In genomic region chr11:70053898-70054570, GRCm38 (mm10) we compare ENCODE assay signal across 20 mouse cellular contexts. TPM values are rescaled to one million over a fixed set of nuclear protein-coding genes. Genes with fewer than 3 reads are reported as not detected.
A peak's percentile ranks its signal among the peaks of the same experiment; 100 is the strongest.
DNase-seq lines count a peak whose midpoint lies in the region; ATAC-seq and TF ChIP-seq lines count a peak whose summit lies in the region.
"Had no signal": no experiment of that assay in that cellular context is flagged by ENCODE, and none has a peak within 500 bp of the region (broad histone marks: within the 10 kb centered on the region; RNA-seq: fewer than 3 reads in every experiment).

Gene Asgr1, plus strand, starts transcription at chr11:70054085.

- TF ChIP-seq CTCF in liver, postnatal 0 days (IDR thresholded peaks at IDR 0.05; ENCODE audit: low read depth), result no peak

- peak; percentile 30; the same call in 1 of the 2 replicates for TF ChIP-seq EP300 in liver, postnatal 0 days (IDR thresholded peaks at IDR 0.05; ENCODE audit: low read depth)

- H3K9me3 ChIP-seq in neural tube, embryonic 11.5 days (ENCODE audit: control insufficient read depth, low read length), result no peaks in the 10 kb centered on the region
- no peaks in the 10 kb centered on the region for H3K9me3 ChIP-seq in neural tube, embryonic 15.5 days (replicated peaks)
- H3K9me3 ChIP-seq in limb, embryonic 12.5 days, result no peaks in the 10 kb centered on the region
- no peaks in the 10 kb centered on the region for H3K9me3 ChIP-seq in liver, postnatal 0 days (ENCODE audit: low read length)
- H3K9me3 ChIP-seq: heart, embryonic 12.5 days; hindbrain, embryonic 13.5 days had no signal

- ATAC-seq in neural tube, embryonic 11.5 days (ENCODE audit: insufficient read depth, low FRiP score, low TSS enrichment), result no peak
- no peak for ATAC-seq in neural tube, embryonic 15.5 days (ENCODE audit: low FRiP score)
- no peak for ATAC-seq in limb, embryonic 12.5 days (ENCODE audit: insufficient number of reproducible peaks, insufficient read depth, low FRiP score, low TSS enrichment, low read depth)
- ATAC-seq in liver, postnatal 0 days, result peak; percentile 93

- H3K4me2 ChIP-seq in neural tube, embryonic 11.5 days (ENCODE audit: low read depth), result no peak within 1 kb of the TSS
- H3K4me2 ChIP-seq in neural tube, embryonic 15.5 days, result no peak within 1 kb of the TSS
- no peak within 1 kb of the TSS for H3K4me2 ChIP-seq in limb, embryonic 12.5 days
- peak within 1 kb of the TSS; percentile 71 for H3K4me2 ChIP-seq in liver, postnatal 0 days (ENCODE audit: low read depth, low read length)
- H3K4me2 ChIP-seq: heart, embryonic 12.5 days had no signal

- 86% methylated on average over 10 of the region's 10 CpGs for WGBS in neural tube, embryonic 11.5 days
- 85% methylated on average over 10 of the region's 10 CpGs for WGBS in neural tube, embryonic 15.5 days
- 78% methylated on average over 10 of the region's 10 CpGs for WGBS in limb, embryonic 12.5 days
- 59% methylated on average over 10 of the region's 10 CpGs for WGBS in liver, postnatal 0 days (ENCODE audit: insufficient replicate concordance)

- 0 out of 2 replicates have a peak within 1 kb of the TSS, but pooled peaks have one; percentile 0 for H3K9ac ChIP-seq in neural tube, embryonic 11.5 days (ENCODE audit: low read length)
- no peak within 1 kb of the TSS for H3K9ac ChIP-seq in neural tube, embryonic 15.5 days (replicated peaks)
- no peak within 1 kb of the TSS for H3K9ac ChIP-seq in limb, embryonic 12.5 days (replicated peaks)
- peak within 1 kb of the TSS; percentile 54 for H3K9ac ChIP-seq in liver, postnatal 0 days (replicated peaks)
- H3K9ac ChIP-seq: heart, embryonic 12.5 days; hindbrain, embryonic 13.5 days; lung, embryonic 14.5 days had no signal

- H3K27me3 ChIP-seq in neural tube, embryonic 11.5 days (ENCODE audit: control insufficient read depth, insufficient read depth, low read length), result no peaks in the 10 kb centered on the region
- 0 out of 2 replicates have a peak, but pooled peaks cover 3% of the 10 kb centered on the region for H3K27me3 ChIP-seq in neural tube, embryonic 15.5 days (replicated peaks)
- H3K27me3 ChIP-seq in limb, embryonic 12.5 days, result 0 out of 2 replicates have a peak, but pooled peaks cover 7% of the 10 kb centered on the region
- no peaks in the 10 kb centered on the region for H3K27me3 ChIP-seq in liver, postnatal 0 days (ENCODE audit: insufficient read depth, low read length)

- H3K36me3 ChIP-seq in neural tube, embryonic 11.5 days (ENCODE audit: control insufficient read depth, insufficient read depth, low read length), result no peaks in the 10 kb centered on the region
- no peaks in the 10 kb centered on the region for H3K36me3 ChIP-seq in neural tube, embryonic 15.5 days
- H3K36me3 ChIP-seq in limb, embryonic 12.5 days, result no peaks in the 10 kb centered on the region
- peaks cover 6% of the 10 kb centered on the region for H3K36me3 ChIP-seq in liver, postnatal 0 days (replicated peaks; ENCODE audit: insufficient read depth, low read length)
- H3K36me3 ChIP-seq: heart, embryonic 12.5 days; hindbrain, embryonic 13.5 days had no signal

- no peak within 1 kb of the TSS for H3K27ac ChIP-seq in neural tube, embryonic 11.5 days (ENCODE audit: low read depth, low read length)
- H3K27ac ChIP-seq in neural tube, embryonic 15.5 days (replicated peaks), result no peak within 1 kb of the TSS
- 0 out of 2 replicates have a peak within 1 kb of the TSS, but pooled peaks have one; percentile 17 for H3K27ac ChIP-seq in limb, embryonic 12.5 days
- H3K27ac ChIP-seq in liver, postnatal 0 days (ENCODE audit: low read depth), result peak within 1 kb of the TSS; percentile 88
- H3K27ac ChIP-seq: gastrocnemius, adult 2 months; hindbrain, embryonic 13.5 days; left cerebral cortex, adult 2 months had no signal

- no peaks in the 10 kb centered on the region for H3K4me1 ChIP-seq in neural tube, embryonic 11.5 days (ENCODE audit: control insufficient read depth, insufficient read depth, low read length)
- peaks cover 5% of the 10 kb centered on the region for H3K4me1 ChIP-seq in neural tube, embryonic 15.5 days
- peaks cover 24% of the 10 kb centered on the region for H3K4me1 ChIP-seq in limb, embryonic 12.5 days (replicated peaks)
- no peaks in the 10 kb centered on the region for H3K4me1 ChIP-seq in liver, postnatal 0 days (ENCODE audit: insufficient read depth)
- H3K4me1 ChIP-seq: heart, embryonic 12.5 days; hindbrain, embryonic 13.5 days had no signal

- DNase-seq in kidney, adult 18-20 months, result peak; percentile 20
- no peak for DNase-seq in kidney, postnatal 14 days
- DNase-seq in neural tube, embryonic 11.5 days (ENCODE audit: low spot score), result no peak
- peak; percentile 66 for DNase-seq in liver, postnatal 0 days
- DNase-seq in heart, adult 11 months, result no peak
- DNase-seq: adrenal gland, adult 8-10 months; cerebellum, adult 11-12 months; cerebellum, postnatal 36 days; gastrocnemius, adult 2 months; layer of hippocampus, adult 9-11 months; left cerebral cortex, postnatal 4 days; lung, embryonic 14.5 days; lung, postnatal 36 days; thymus, adult 2 months had no signal

- no peak within 1 kb of the TSS for H3K4me3 ChIP-seq in neural tube, embryonic 11.5 days (ENCODE audit: low read depth, low read length)
- H3K4me3 ChIP-seq in neural tube, embryonic 15.5 days (replicated peaks), result no peak within 1 kb of the TSS
- no peak within 1 kb of the TSS for H3K4me3 ChIP-seq in limb, embryonic 12.5 days (replicated peaks)
- H3K4me3 ChIP-seq in liver, postnatal 0 days (ENCODE audit: low read depth, low read length), result peak within 1 kb of the TSS; percentile 38
- H3K4me3 ChIP-seq: gastrocnemius, adult 2 months; heart, embryonic 12.5 days; hindbrain, embryonic 13.5 days; left cerebral cortex, adult 2 months had no signal

RNA-seq across cellular contexts. Expression of gene Asgr1, which starts in this region (rescaled TPM):
- polyA plus RNA-seq in neural tube, embryonic 11.5 days (2014; fragmentation: Nextera tagmentation; extraction: Ambion mirVana), result 0.41 TPM in 1 of 2 replicates, not detected in the other
- 1.7 and 2.1 TPM in 2 replicates for polyA plus RNA-seq in neural tube, embryonic 15.5 days (2015; fragmentation: Nextera tagmentation; extraction: Ambion mirVana)
- polyA plus RNA-seq in limb, embryonic 12.5 days (2016; fragmentation: Nextera tagmentation; extraction: Ambion mirVana), result 1.5 and 2.3 TPM in 2 replicates
- polyA plus RNA-seq in liver, postnatal 0 days (2015; fragmentation: Nextera tagmentation; extraction: Ambion mirVana), result 458 and 462 TPM in 2 replicates
- polyA plus RNA-seq: lung, embryonic 14.5 days; neural tube, embryonic 14.5 days; thymus, adult 2 months had no signal

Comparison
In these comparisons a context has a peak if more than half of its experiments do, and no peak if none do; other contexts are left out.
1. RNA of gene Asgr1 (polyA plus RNA-seq): 458 to 462 TPM in liver, postnatal 0 days; 1.5 to 2.3 TPM in limb, embryonic 12.5 days, 1.7 to 2.1 TPM in neural tube, embryonic 15.5 days and 0.41 TPM in neural tube, embryonic 11.5 days; every median in the first group is over 100 times any median in the second.
2. DNase-seq: peak in kidney, adult 18-20 months (single experiment) and liver, postnatal 0 days (single experiment); none in kidney, postnatal 14 days (single experiment), neural tube, embryonic 11.5 days (single experiment) and heart, adult 11 months (single experiment).
3. H3K9ac ChIP-seq: peak in neural tube, embryonic 11.5 days (single experiment) and liver, postnatal 0 days (single experiment); none in neural tube, embryonic 15.5 days (single experiment) and limb, embryonic 12.5 days (single experiment).
4. H3K27ac ChIP-seq: peak in limb, embryonic 12.5 days (single experiment) and liver, postnatal 0 days (single experiment); none in neural tube, embryonic 11.5 days (single experiment) and neural tube, embryonic 15.5 days (single experiment).